Mouse (Mus musculus) right cerebral cortex, postnatal 10 days (tissue): ENCODE measurements at regions not wholly inside any gene's neighbourhood (a gene's known extent, or its start where the extent isn't known, plus 50 kb on each side); places are given as distances from the start of the nearest gene placed in this dataset.

ENCODE experiments used
- DNase-seq, 2 experiments: peaks; one replicate each; pipeline ENCODE4 v3.0.0; 2021; ENCODE audit warnings: low spot score in 2 of 2

- DNase-seq, result no peak
Measured at GRCm38 (mm10) chr6:31613590-31614319, 50.0 kb upstream of the Podxl start.
